Mouse (Mus musculus) brown adipose tissue, adult 24 weeks (tissue): Measurements from ENCODE around the gene Ifi47. TPM values are rescaled to one million over a fixed set of nuclear protein-coding genes. Genes with fewer than 3 reads are reported as not detected.

Source experiments
- H3K27ac ChIP-seq: fragments of 200-500 bp; replicated peaks from 2 replicates; pipeline ENCODE4 v1.5.1; 2012; ENCODE audit warnings: low read depth, mild to moderate bottlenecking, low read length
- H3K4me1 ChIP-seq: fragments of 200-500 bp; 2 replicates; pipeline ENCODE4 v1.6.1; 2012; ENCODE audit warnings: low read length, mixed read lengths; ENCODE audit not compliant: control insufficient read depth, insufficient read depth, insufficient read length
- H3K4me3 ChIP-seq: fragments of 200-500 bp; 2 replicates; pipeline ENCODE4 v1.5.1; 2012; ENCODE audit warnings: low read depth, mild to moderate bottlenecking, low read length, moderate library complexity; ENCODE audit not compliant: insufficient read depth
- polyA plus RNA-seq: library from polyadenylated mRNA; stranded (reverse); fragments of >200 nt; gene quantifications from 2 replicates; pipeline ENCODE4 v1.2.4, GENCODE M21; 2012; ENCODE audit not compliant: missing spikeins, insufficient read depth, insufficient read length

Ifi47 gene
- polyA plus RNA-seq, 1 experiment: 2.9 TPM

- Histone ChIP-seq H3K27ac (no peak overlapping the region), H3K4me1 (peaks cover 5% of the 10 kb centered on the region), H3K4me3 (no peak overlapping the region)
Measured at GRCm38 (mm10) chr11:49103047-49103693, 26.8 kb downstream of the Ifi47 start.

DNA sequence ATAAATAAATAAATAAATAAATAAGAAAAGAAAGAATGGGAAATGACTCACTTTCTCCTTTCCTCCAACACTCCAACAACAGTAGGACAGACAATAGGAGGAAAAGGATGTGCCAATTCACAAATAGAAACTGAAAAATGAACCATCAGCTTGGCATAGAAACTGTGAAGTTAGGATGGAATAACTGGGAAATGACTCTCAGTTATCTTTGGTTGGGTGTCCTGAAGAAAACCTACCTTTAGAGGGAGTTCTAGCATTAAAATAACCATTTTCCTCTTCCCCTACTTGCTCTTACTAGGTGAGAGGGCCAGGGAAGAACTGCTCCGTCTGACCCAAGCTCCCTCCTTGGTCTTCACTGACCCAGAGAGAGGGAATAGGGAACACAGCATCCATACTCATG is 29.4 kb downstream of the Ifi47 start:
- Histone ChIP-seq H3K4me3 (no peak overlapping the region), H3K4me1 (peaks cover 8% of the 10 kb centered on the region), H3K27ac (peak overlapping the region; percentile 97)

GRCm38 (mm10) chr11:49107650-49108537 is 31.5 kb downstream of the Ifi47 start:
- Histone ChIP-seq H3K4me3 (no peak overlapping the region), H3K4me1 (peaks cover 14% of the 10 kb centered on the region), H3K27ac (peak overlapping the region; percentile 82)

DNA sequence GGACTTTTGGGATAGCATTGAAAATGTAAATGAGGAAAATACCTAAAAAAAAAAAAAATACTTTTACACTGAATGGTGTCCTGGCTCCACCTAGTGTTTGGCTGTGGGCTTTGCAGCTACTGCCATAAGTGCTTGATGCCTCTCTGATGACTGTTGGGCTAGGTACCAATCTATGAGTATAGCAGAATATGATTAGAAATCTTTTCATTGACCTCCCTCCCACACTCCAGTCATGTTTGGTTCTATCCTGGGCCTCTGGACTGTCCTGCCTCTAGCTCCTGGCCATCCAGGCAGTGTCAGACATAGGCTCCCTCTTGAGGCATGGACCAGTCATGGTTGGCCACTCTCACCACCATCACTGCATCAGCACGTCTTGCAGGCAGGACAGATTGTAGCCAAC is 32.4 kb downstream of the Ifi47 start:
- Histone ChIP-seq H3K27ac (no peak overlapping the region), H3K4me3 (no peak overlapping the region), H3K4me1 (peaks cover 17% of the 10 kb centered on the region)

GRCm38 (mm10) chr11:49111000-49111399 is 34.6 kb downstream of the Ifi47 start:
- Histone ChIP-seq H3K27ac (peak overlapping the region; percentile 93), H3K4me3 (no peak overlapping the region), H3K4me1 (peaks cover 21% of the 10 kb centered on the region)

GRCm38 (mm10) chr11:49112624-49113219 is 36.3 kb downstream of the Ifi47 start:
- H3K4me1 ChIP-seq: peaks cover 19% of the 10 kb centered on the region
- H3K4me3 ChIP-seq: no peak overlapping the region
- peak overlapping the region; percentile 98 for H3K27ac ChIP-seq

- Histone ChIP-seq H3K4me3 (no peak overlapping the region), H3K4me1 (peaks cover 15% of the 10 kb centered on the region), H3K27ac (peak overlapping the region; percentile 98)
Measured at GRCm38 (mm10) chr11:49114158-49114557, 37.8 kb downstream of the Ifi47 start.

GRCm38 (mm10) chr11:49114774-49115173 is 38.4 kb downstream of the Ifi47 start, which contains the start of gene Olfr1396:
Gene Olfr1396 (minus strand): TSS chr11:49114874.
- Histone ChIP-seq H3K4me1 (peaks cover 15% of the 10 kb centered on the region), H3K4me3 (no peak within 1 kb of the TSS), H3K27ac (peak within 1 kb of the TSS; percentile 98)

GRCm38 (mm10) chr11:49119635-49120034 is 43.2 kb downstream of the Ifi47 start:
- H3K27ac ChIP-seq: peak overlapping the region; percentile 64
- no peak overlapping the region for H3K4me3 ChIP-seq
- peaks cover 4% of the 10 kb centered on the region; the same call in 1 of the 2 replicates for H3K4me1 ChIP-seq

DNA sequence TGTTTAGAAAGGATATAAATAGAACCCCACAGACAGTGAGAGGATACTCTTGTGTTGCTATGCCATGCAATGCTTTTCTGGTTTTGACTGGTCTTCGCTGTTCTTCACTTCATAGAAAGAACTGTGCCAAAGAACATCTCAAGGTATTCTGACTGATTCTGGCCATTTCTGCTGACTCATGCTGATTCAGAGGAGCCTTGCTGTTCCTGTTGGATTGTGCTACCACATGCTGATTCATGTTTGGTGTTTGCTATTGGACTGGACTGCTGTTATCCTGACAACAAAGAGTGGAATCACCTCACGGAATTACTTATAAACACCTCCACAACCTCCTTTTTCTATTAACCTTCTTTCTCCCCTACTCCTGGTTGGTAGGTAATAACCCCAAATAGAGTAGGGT is 47.8 kb downstream of the Ifi47 start:
- Histone ChIP-seq H3K27ac (no peak overlapping the region), H3K4me3 (no peak overlapping the region), H3K4me1 (no peaks in the 10 kb centered on the region)

- no peak within 1 kb of the TSS for H3K27ac ChIP-seq
- no peaks in the 10 kb centered on the region; the same call in 1 of the 2 replicates for H3K4me1 ChIP-seq
- no peak within 1 kb of the TSS for H3K4me3 ChIP-seq
Measured at GRCm38 (mm10) chr11:49141974-49142373, 65.6 kb downstream of the Ifi47 start, which contains the start of gene Olfr1395. Gene Olfr1395 (plus strand): TSS chr11:49142274.

Other genes starting within 250 kb of the Ifi47 start
- 14.6 and 26.0 TPM in 2 replicates for gene Gm12184, start 249.9 kb upstream of the Ifi47 start, polyA plus RNA-seq
- 9.2 and 11.6 TPM in 2 replicates for gene Irgm1, start 204.9 kb upstream of the Ifi47 start, polyA plus RNA-seq
- gene Gm5431, start 174.4 kb upstream of the Ifi47 start, polyA plus RNA-seq: not detected in 2 replicates
- gene Psme2b, start 130.4 kb upstream of the Ifi47 start, polyA plus RNA-seq: 4.5 and 23.2 TPM in 2 replicates
- not detected in 2 replicates for gene Olfr56, start 97.7 kb upstream of the Ifi47 start, polyA plus RNA-seq
- gene 9930111J21Rik1, start 97.2 kb upstream of the Ifi47 start, polyA plus RNA-seq: 1.2 TPM in 1 of 2 replicates, not detected in the other
- gene Gm12185, start 84.4 kb upstream of the Ifi47 start, polyA plus RNA-seq: not detected in 2 replicates
- 7.6 and 16.9 TPM in 2 replicates for gene Tgtp1, start 82.4 kb upstream of the Ifi47 start, polyA plus RNA-seq
- 1.8 and 4.0 TPM in 2 replicates for gene 9930111J21Rik2, start 25.3 kb upstream of the Ifi47 start, polyA plus RNA-seq
- 19.9 and 29.5 TPM in 2 replicates for gene Tgtp2, start 12.4 kb upstream of the Ifi47 start, polyA plus RNA-seq
- gene Olfr1396, start 38.3 kb downstream of the Ifi47 start, polyA plus RNA-seq: 0.38 TPM in 1 of 2 replicates, not detected in the other
- gene Olfr1395, start 65.7 kb downstream of the Ifi47 start, polyA plus RNA-seq: not detected in 2 replicates
- not detected in 2 replicates for gene Olfr1394, start 77.8 kb downstream of the Ifi47 start, polyA plus RNA-seq
- gene Btnl9, start 110.6 kb downstream of the Ifi47 start, polyA plus RNA-seq: 12.3 and 23.2 TPM in 2 replicates
- gene Zfp62, start 126.7 kb downstream of the Ifi47 start, polyA plus RNA-seq: 10.4 and 14.4 TPM in 2 replicates
- 19.3 and 30.6 TPM in 2 replicates for gene Mgat1, start 167.6 kb downstream of the Ifi47 start, polyA plus RNA-seq
- gene Olfr1393, start 201.7 kb downstream of the Ifi47 start, polyA plus RNA-seq: not detected in 2 replicates
- gene Olfr1392, start 208.7 kb downstream of the Ifi47 start, polyA plus RNA-seq: not detected in 2 replicates
- not detected in 2 replicates for gene Olfr10, start 228.2 kb downstream of the Ifi47 start, polyA plus RNA-seq
- not detected in 2 replicates for gene Olfr1391, start 246.2 kb downstream of the Ifi47 start, polyA plus RNA-seq